Mouse (Mus musculus) embryonic facial prominence, embryonic 14.5 days (tissue): ENCODE measurements at regions not wholly inside any gene's neighbourhood (a gene's known extent, or its start where the extent isn't known, plus 50 kb on each side); places are given as distances from the start of the nearest gene placed in this dataset.
A peak's percentile ranks its signal among the peaks of the same experiment; 100 is the strongest.

Experiments
- ATAC-seq: fragments of 200-750 bp; cut with Nextera tagmentation; 2 replicates; pipeline ENCODE4 v1.8.0; 2017; ENCODE audit warnings: low read depth, moderate number of reproducible peaks, moderate TSS enrichment
- DNase-seq: peaks from one replicate; pipeline ENCODE4 v3.0.0-alpha.2; 2015; ENCODE audit warnings: low spot score
- H3K27ac ChIP-seq: fragments of 300-500 bp; sonication (generic); replicated peaks from 2 replicates; pipeline ENCODE4 v1.5.1; 2014; ENCODE audit warnings: low read depth, mild to moderate bottlenecking, low read length, moderate library complexity
- H3K27me3 ChIP-seq: fragments of 300-500 bp; sonication (generic); replicated peaks from 2 replicates; pipeline ENCODE4 v1.6.1; 2014; ENCODE audit warnings: low read length; ENCODE audit not compliant: control insufficient read depth, insufficient read depth
- H3K36me3 ChIP-seq: fragments of 300-500 bp; sonication (generic); 2 replicates; pipeline ENCODE4 v1.6.1; 2014; ENCODE audit warnings: low read length, mixed read lengths; ENCODE audit not compliant: control insufficient read depth, insufficient read depth
- H3K4me1 ChIP-seq: fragments of 300-500 bp; sonication (generic); 2 replicates; pipeline ENCODE4 v1.6.1; 2014; ENCODE audit warnings: antibody characterized with exemption, low read length; ENCODE audit not compliant: control insufficient read depth, insufficient read depth
- H3K4me2 ChIP-seq: fragments of 300-500 bp; sonication (generic); 2 replicates; pipeline ENCODE4 v1.6.1; 2014; ENCODE audit warnings: low read depth, mild to moderate bottlenecking, low read length, moderate library complexity, mixed read lengths
- H3K4me3 ChIP-seq: fragments of 300-500 bp; sonication (generic); 2 replicates; pipeline ENCODE4 v1.5.1; 2014; ENCODE audit warnings: low read depth, mild to moderate bottlenecking, low read length
- H3K9ac ChIP-seq: fragments of 300-500 bp; sonication (generic); 2 replicates; pipeline ENCODE4 v1.6.1; 2014; ENCODE audit warnings: low read depth, mild to moderate bottlenecking, low read length, moderate library complexity, mixed read lengths
- H3K9me3 ChIP-seq: fragments of 300-500 bp; sonication (generic); 2 replicates; pipeline ENCODE4 v1.6.1; 2016; ENCODE audit warnings: low read length; ENCODE audit not compliant: control insufficient read depth
- WGBS: fragments of 180-500 bp; shearing (Covaris S2); extraction: QIAGEN DNeasy Blood & Tissue Kit; methylation state at CpG from one replicate; pipeline ENCODE4 v1.1.7; 2014; 5-methylcytosine and 5-hydroxymethylcytosine counted together

DNA sequence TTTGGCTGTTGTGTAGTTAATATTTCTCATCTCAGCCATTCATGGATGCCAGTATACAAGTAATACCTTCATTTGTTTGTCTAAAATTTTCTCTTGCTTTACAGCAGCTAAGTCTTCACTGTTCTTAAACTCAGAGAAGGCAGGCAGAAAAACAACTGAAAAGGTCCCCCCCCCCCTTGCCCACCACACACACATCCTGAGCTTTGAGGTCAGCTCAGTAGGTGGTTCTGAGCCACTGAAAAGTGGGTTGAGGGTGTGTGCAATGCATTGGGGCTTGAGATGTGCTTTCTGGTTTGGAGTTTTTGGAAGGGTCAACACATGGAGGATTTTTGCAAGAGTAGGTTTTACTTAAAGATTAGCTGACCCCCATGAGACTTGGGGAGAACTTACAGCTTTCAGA, 136.1 kb upstream of the Slco3a1 start:
- H3K9ac ChIP-seq, result no peak overlapping the region
- H3K9me3 ChIP-seq, result no peaks in the 10 kb centered on the region
- DNase-seq, result no peak
- H3K4me1 ChIP-seq, result no peaks in the 10 kb centered on the region
- ATAC-seq, result no peak
- no peaks in the 10 kb centered on the region for H3K27me3 ChIP-seq
- H3K4me3 ChIP-seq, result no peak overlapping the region
- H3K4me2 ChIP-seq, result no peak overlapping the region
- no peaks in the 10 kb centered on the region for H3K36me3 ChIP-seq
- H3K27ac ChIP-seq, result no peak overlapping the region

DNA sequence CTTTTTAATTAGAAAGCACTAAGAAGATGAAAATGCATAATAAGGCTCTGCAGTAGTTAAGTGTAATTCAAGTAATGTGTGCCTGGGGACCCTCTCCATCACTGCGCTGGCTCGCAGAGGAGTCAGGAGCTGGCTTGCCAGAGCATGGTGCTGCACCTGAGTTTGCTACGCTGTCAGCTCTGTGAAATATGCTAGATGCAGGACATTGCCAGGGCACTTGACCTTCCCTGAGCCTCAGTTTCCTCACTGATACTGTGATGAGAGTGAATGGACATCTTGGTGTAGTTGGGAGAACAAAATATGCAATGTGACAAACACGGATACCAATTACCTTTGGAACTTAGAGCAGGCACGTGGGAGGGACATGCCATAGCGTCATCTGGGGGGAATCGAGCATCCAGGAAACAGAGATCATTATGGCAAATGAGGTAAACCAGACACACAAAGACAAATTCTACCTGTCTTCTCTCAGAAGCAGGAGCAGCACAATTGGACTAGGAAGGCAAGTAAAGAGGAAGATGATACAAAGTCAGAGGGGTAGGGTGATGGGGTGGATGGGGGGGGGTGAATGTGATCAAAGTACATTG, 133.6 kb upstream of the Slco3a1 start:
- DNase-seq, result no peak
- no peak overlapping the region for H3K9ac ChIP-seq
- no peaks in the 10 kb centered on the region for H3K36me3 ChIP-seq
- no peaks in the 10 kb centered on the region for H3K4me1 ChIP-seq
- ATAC-seq, result peak; percentile 78; the same call in 1 of the 2 replicates
- no peak overlapping the region for H3K4me2 ChIP-seq
- no peak overlapping the region for H3K27ac ChIP-seq
- no peaks in the 10 kb centered on the region for H3K9me3 ChIP-seq
- no peaks in the 10 kb centered on the region for H3K27me3 ChIP-seq
- H3K4me3 ChIP-seq, result no peak overlapping the region
- WGBS, result 48% methylated on average over 7 of the region's 7 CpGs

DNA sequence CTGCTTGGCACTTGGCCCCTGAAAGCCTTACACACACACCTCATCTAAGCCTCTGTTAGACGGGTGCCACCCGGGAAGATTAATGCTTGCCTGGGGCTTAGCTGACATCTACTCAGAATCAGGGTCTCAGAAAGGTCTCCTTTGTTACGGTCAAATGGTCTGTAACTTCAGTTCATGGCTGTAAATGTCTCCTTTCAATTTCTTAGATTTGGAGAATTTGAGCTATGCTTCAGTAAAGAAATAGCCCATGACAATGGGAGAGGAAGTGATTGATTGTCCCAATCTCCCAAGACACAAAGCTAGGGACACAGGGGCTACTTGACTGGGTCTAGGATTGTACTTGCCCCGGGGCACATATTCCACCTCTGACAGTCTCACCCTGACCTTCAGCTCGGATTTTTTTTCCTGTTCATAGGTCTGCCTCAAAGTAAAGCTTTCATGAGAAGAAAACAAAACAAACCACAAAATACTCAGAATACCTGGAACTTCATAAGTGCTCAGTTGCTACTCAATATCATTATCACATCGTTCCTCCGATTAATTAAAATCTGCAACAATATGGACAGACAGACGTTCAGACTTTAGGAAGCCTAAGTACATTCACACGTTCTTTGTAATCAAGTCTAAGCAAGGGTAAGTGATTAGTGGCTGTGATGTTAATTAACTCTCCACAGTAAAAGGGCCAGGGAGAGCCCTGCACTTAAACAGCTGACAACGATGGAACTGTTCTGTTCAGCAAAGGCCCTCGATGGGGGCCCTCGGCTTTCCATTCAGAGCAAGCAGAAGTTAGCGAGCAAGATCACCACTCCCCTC, 132.9 kb upstream of the Slco3a1 start:
- H3K4me3 ChIP-seq, result no peak overlapping the region
- WGBS, result 47% methylated on average over 13 of the region's 13 CpGs
- no peak overlapping the region for H3K4me2 ChIP-seq
- no peaks in the 10 kb centered on the region for H3K27me3 ChIP-seq
- no peak overlapping the region for H3K9ac ChIP-seq
- ATAC-seq, result no peak
- no peaks in the 10 kb centered on the region for H3K4me1 ChIP-seq
- DNase-seq, result no peak
- no peak overlapping the region for H3K27ac ChIP-seq
- H3K36me3 ChIP-seq, result no peaks in the 10 kb centered on the region
- H3K9me3 ChIP-seq, result no peaks in the 10 kb centered on the region

DNA sequence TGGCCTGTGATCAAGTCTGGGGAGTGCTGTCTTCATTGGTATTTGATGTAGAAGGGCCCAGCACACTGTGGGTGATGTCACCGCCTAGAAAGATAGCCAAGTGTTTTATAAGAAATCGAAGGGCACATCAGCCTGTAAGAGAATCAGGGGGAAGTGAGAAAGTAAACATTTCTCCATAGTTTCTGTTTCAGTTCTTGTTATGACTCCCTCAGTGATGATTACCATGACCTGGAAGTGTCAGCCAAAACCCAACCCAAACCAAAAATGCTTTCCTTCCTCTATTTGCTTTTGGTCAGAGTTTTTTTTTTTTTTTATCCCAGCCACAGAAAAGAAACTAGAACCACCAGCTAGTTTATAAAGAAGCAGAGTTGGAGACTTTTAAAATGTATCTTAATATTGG, 129.4 kb upstream of the Slco3a1 start:
- WGBS, result 65% methylated on average over 2 of the region's 2 CpGs
- ATAC-seq (no peak), DNase-seq (peak; percentile 7)
- Histone ChIP-seq H3K36me3 (no peaks in the 10 kb centered on the region), H3K4me3 (no peak overlapping the region), H3K27me3 (no peaks in the 10 kb centered on the region), H3K9ac (no peak overlapping the region), H3K9me3 (no peaks in the 10 kb centered on the region), H3K4me2 (no peak overlapping the region), H3K4me1 (no peaks in the 10 kb centered on the region), H3K27ac (no peak overlapping the region)

DNA sequence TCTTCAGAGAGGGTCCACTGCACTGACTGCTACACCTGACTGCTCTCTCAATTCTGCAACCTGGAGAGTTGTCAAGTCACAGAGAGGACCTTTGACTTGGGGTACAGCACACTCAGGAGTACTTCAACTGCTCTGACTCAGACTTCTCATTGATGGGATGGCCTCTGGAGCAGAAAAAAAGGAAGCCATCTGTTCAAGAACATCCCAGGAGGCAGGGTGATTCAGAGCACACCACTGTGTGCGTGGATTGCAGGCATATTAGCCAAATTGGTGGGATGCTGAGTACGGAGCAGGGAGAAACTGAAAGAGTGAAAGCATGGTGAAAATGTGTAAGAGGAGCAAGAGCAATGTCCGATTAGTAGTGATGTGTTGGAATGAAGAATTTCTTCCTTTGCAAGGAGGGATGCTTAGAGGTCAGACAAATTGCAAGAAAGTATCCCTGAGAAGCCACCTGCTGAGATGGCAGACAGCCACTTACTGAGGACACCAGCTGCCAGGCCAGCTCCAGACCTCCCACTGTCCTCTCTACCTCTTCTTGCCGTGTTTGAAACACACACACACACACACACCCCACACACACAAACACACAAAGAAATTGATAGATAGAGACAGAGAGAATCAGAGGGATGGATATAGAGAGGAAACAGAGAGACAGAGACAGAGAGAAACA, 119.2 kb upstream of the Slco3a1 start:
- DNase-seq, result no peak
- H3K27me3 ChIP-seq, result no peaks in the 10 kb centered on the region
- H3K27ac ChIP-seq, result no peak overlapping the region
- no peak overlapping the region for H3K4me2 ChIP-seq
- no peaks in the 10 kb centered on the region for H3K9me3 ChIP-seq
- H3K36me3 ChIP-seq, result no peaks in the 10 kb centered on the region
- H3K4me3 ChIP-seq, result no peak overlapping the region
- no peaks in the 10 kb centered on the region for H3K4me1 ChIP-seq
- WGBS, result 77% methylated on average over 4 of the region's 4 CpGs
- no peak for ATAC-seq
- no peak overlapping the region for H3K9ac ChIP-seq

DNA sequence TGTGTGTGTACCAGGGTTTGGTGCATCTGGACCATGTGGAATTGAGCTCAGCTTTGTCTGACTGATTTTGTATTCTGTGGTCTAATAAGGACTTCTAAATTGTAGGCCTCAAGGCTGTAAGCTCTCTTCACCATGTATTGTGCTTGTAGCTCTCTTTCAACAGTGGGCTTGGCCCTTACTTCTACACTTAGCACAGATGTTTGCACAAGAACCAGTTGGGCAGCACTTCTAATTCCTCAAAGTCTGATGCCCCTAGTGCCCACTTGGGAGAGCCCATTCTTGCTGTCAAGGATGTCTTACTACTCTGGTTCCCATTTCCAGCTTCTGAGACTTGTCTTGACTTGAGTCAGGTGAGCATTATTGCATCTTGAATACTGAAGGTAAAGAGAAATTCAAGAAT, 114.5 kb upstream of the Slco3a1 start:
- DNase-seq (peak; percentile 39), ATAC-seq (no peak)
- no peaks in the 10 kb centered on the region for H3K4me1 ChIP-seq
- no peaks in the 10 kb centered on the region for H3K36me3 ChIP-seq
- no peak overlapping the region for H3K4me3 ChIP-seq
- no peak overlapping the region for H3K9ac ChIP-seq
- H3K4me2 ChIP-seq, result no peak overlapping the region
- H3K9me3 ChIP-seq, result no peaks in the 10 kb centered on the region
- H3K27ac ChIP-seq, result no peak overlapping the region
- no peaks in the 10 kb centered on the region for H3K27me3 ChIP-seq

DNA sequence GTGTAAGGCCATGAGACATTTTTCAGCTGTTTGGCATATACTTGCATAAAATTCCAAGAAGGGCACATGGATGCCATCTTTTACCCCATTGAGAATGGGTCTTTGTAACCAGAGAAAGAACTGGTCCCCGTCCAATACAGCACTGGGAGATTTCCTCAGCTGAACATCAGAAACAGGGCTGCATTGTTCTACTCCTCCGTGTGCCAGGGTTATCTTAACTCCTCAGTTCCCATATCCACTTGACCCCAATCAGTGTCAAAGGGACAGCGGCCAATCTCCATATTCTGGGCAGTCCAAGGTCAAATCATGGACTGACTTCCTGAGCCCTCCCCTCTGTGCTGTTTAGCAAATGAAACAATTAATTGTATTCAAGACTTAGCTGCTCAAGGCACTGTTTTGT, 112.5 kb upstream of the Slco3a1 start:
- H3K9ac ChIP-seq, result no peak overlapping the region
- H3K27ac ChIP-seq, result no peak overlapping the region
- ATAC-seq, result no peak
- H3K4me2 ChIP-seq, result no peak overlapping the region
- whole genome bisulfite sequencing, result 35% methylated on average over 3 of the region's 3 CpGs
- H3K4me3 ChIP-seq, result no peak overlapping the region
- no peaks in the 10 kb centered on the region for H3K27me3 ChIP-seq
- no peaks in the 10 kb centered on the region for H3K4me1 ChIP-seq
- H3K9me3 ChIP-seq, result no peaks in the 10 kb centered on the region
- no peaks in the 10 kb centered on the region for H3K36me3 ChIP-seq
- peak; percentile 17 for DNase-seq

DNA sequence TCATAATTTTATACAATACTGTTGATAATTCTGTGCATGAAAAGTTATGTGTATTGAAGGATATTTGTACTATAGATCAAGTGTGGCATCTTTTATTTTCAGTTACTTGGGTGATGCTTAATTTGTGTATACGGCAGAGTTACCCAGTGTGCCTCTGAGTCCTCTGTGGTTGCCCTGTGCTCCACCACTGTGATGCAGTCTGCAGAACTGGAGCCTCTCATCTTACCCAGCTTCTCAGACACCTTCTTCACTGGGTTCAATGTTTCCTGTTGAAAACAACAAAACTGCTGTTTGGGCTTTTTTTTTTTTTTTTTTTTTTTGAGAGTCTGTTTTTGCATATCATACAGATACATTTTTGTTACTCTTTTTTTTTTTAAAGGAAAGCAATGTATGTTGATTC, 109.2 kb upstream of the Slco3a1 start:
- no peak for ATAC-seq
- H3K4me1 ChIP-seq, result no peaks in the 10 kb centered on the region
- 84% methylated on average over 1 of the region's 1 CpGs for WGBS

More for the DNA sequence above, 109.2 kb upstream of the Slco3a1 start:
- Histone ChIP-seq H3K27ac (no peak overlapping the region), H3K4me2 (no peak overlapping the region), H3K9me3 (no peaks in the 10 kb centered on the region), H3K27me3 (no peaks in the 10 kb centered on the region), H3K36me3 (no peaks in the 10 kb centered on the region), H3K9ac (no peak overlapping the region), H3K4me3 (no peak overlapping the region)
- DNase-seq, result no peak
